In the genomic region with DNA sequence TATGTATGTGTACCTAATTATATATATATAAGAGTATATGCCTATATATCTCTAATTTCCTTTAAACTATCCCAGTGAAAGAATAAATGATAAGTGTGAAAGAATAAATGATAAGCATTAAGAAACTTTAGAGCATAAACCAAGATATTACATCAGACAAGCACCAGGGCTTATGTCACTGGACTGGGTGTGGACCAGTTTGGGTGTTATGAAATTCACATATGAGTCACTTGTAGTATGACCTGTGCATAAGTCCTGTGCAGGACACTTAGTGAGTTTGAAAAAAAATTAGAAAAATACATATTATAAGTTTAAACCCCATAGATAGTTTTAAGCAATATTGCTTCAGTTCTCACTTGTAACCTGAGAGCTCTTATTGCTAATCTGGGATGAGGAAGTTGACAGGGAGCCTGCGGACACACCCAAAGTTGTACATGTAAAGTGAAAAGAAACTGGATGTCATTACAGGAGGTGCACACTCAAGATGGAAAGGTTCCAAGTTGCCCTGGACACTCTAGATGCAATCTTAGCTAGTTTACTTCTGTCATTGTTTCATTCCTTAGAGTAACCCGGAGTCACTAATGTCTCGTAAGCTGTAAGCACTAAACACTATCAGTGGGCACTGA, we compare ENCODE assay signal across 20 mouse cellular contexts. TPM values are rescaled to one million over a fixed set of nuclear protein-coding genes. Genes with fewer than 3 reads are reported as not detected.
A peak's percentile ranks its signal among the peaks of the same experiment; 100 is the strongest.
DNase-seq lines count a peak whose midpoint lies in the region; TF ChIP-seq lines count a peak whose summit lies in the region.
"Had no signal": no experiment of that assay in that cellular context is flagged by ENCODE, and none has a peak within 500 bp of the region (broad histone marks: within the 10 kb centered on the region; RNA-seq: fewer than 3 reads in every experiment).

No protein-coding gene starts in this region.

- intact Hi-C loops in gastrocnemius, adult 2 months (cut with DNase I) = no loop called here
- intact Hi-C loops in gastrocnemius, postnatal 36 days (cut with DNase I) = no loop called here

- no peak for TF ChIP-seq CTCF in gastrocnemius, adult 2 months (IDR thresholded peaks at IDR 0.05)

- no peak overlapping the region for H3K4me3 ChIP-seq in gastrocnemius, adult 2 months
- H3K4me3 ChIP-seq: embryonic facial prominence, embryonic 15.5 days; forebrain, embryonic 12.5 days had no signal

- peak; percentile 27 for DNase-seq in gastrocnemius, adult 2 months
- DNase-seq in gastrocnemius, postnatal 36 days = no peak
- DNase-seq in 3T3-L1 (ENCODE audit: low read depth, low spot score) = peak; percentile 80
- peak; percentile 59 for DNase-seq in NIH3T3 (ENCODE audit: low read depth)
- peak; percentile 34 to 51 for DNase-seq in monocyte, adult 2 months (ENCODE audit: low read depth in 1 of 2, low spot score in 2 of 2)
- DNase-seq in frontal cortex, postnatal 36 days (ENCODE audit: low spot score in 2 of 2) = no peak
- no peak for DNase-seq in right cerebral cortex, postnatal 14 days
- DNase-seq in thymus, postnatal 10 days (ENCODE audit: low spot score in 2 of 2) = no peak
- DNase-seq: cerebellum, adult 8-10 months; gastrocnemius, postnatal 10 days; heart, postnatal 36 days; kidney, adult 18-20 months; kidney, postnatal 36 days; left cerebral cortex, postnatal 4 days; right cerebral cortex, adult 18-20 months; thymus, adult 18-20 months had no signal

- peak overlapping the region; percentile 12; the same call in 1 of the 2 replicates for H3K27ac ChIP-seq in gastrocnemius, adult 2 months
- H3K27ac ChIP-seq: embryonic facial prominence, embryonic 15.5 days; forebrain, embryonic 12.5 days; hindbrain, postnatal 0 days; liver, embryonic 14.5 days had no signal

RNA-seq across cellular contexts. Expression of a gene that starts 19.3 kb away (rescaled TPM):
- total RNA-seq in gastrocnemius, adult 2 months (2021) = 10 to 100 TPM in 1 of 2 experiments, 1 to 10 TPM in 1; 8.7 to 10.3 TPM
- total RNA-seq in gastrocnemius, postnatal 36 days (2021) = 1 to 10 TPM; 7.7 to 8.9 TPM

Comparison
In these comparisons a context has a peak if more than half of its experiments do, and no peak if none do; other contexts are left out.
1. DNase-seq: peak in gastrocnemius, adult 2 months (single experiment), 3T3-L1 (single experiment), NIH3T3 (single experiment) and monocyte, adult 2 months (2 of 2); none in gastrocnemius, postnatal 36 days (0 of 2), frontal cortex, postnatal 36 days (0 of 2), right cerebral cortex, postnatal 14 days (single experiment) and thymus, postnatal 10 days (0 of 2).